Mouse (Mus musculus) adrenal gland, postnatal 36 days (tissue): ENCODE measurements around the gene G6pc3. TPM values are rescaled to one million over a fixed set of nuclear protein-coding genes. Genes with fewer than 3 reads are reported as not detected.
A peak's percentile ranks its signal among the peaks of the same experiment; 100 is the strongest.
"Not testable (repeated sequence)": the region's sequence is repeated elsewhere in the genome, so short reads cannot be mapped to it uniquely, and the experiment has no call there.

Experiments used
- DNase-seq, 2 experiments: peaks; one replicate each; pipeline ENCODE4 v3.0.0; 2021; ENCODE audit warnings: mixed read lengths in 1 of 2
- long read RNA-seq, 2 experiments: library from polyadenylated mRNA; stranded (forward); transcript quantifications; one replicate each; pipeline ENCODE4 v2.0.0; 2021; ENCODE audit warnings: borderline sequencing depth in 2 of 2
- total RNA-seq, 2 experiments: library from RNA; stranded (reverse); gene quantifications; 2 replicates each; pipeline ENCODE4 v1.2.3; 2021

Gene G6pc3
- total RNA-seq = 100 to 1,000 TPM; 126 to 133 TPM
- long read RNA-seq, experiment 1, transcript G6pc3-202 (6 exons, 1,573 nt) = major isoform, 67 of 85 reads
- long read RNA-seq, experiment 1, partial matches to known transcripts = 16 of 85 reads
- long read RNA-seq, experiment 1, other reads (novel, unspliced or antisense) = 2 of 85 reads
- long read RNA-seq, experiment 2, transcript G6pc3-202 (6 exons, 1,573 nt) = major isoform, 45 of 55 reads
- long read RNA-seq, experiment 2, partial matches to known transcripts = 7 of 55 reads
- long read RNA-seq, experiment 2, other reads (novel, unspliced or antisense) = 3 of 55 reads

- peak; percentile 93 to 94 for DNase-seq
Observed at GRCm38 (mm10) chr11:102189461-102190436, at the start of gene G6pc3. Gene G6pc3, plus strand, starts transcription at chr11:102189620.

GRCm38 (mm10) chr11:102140508-102140907 is 48.9 kb upstream of the G6pc3 start:
- DNase-seq = peak; percentile 54 to 71

GRCm38 (mm10) chr11:102142355-102142754 is 47.1 kb upstream of the G6pc3 start:
- DNase-seq = no peak

DNA sequence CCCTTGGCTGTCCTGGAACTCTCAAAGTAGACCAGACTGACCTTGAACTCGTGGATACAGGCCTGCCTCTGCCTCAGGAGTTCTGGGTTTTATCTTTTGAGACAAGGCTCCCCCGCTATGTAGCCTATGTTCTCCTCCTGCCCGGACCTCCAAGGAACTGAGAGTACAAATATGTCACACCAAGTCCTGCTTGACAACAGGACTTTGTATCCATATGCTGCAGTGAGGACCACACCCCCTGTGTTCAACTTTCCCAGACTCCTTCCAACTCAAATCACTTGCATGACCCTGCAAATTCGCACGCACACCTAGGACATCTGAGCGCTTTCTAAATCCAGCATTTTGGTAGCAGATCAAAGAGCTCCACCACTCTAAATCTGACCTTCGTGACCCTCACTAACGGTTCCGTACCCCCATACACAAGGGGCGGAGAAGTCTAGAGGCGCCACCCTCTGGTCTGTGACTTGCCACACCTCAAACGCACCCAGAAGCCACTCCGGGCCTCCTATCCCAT is 44.4 kb upstream of the G6pc3 start:
- no peak for DNase-seq

DNA sequence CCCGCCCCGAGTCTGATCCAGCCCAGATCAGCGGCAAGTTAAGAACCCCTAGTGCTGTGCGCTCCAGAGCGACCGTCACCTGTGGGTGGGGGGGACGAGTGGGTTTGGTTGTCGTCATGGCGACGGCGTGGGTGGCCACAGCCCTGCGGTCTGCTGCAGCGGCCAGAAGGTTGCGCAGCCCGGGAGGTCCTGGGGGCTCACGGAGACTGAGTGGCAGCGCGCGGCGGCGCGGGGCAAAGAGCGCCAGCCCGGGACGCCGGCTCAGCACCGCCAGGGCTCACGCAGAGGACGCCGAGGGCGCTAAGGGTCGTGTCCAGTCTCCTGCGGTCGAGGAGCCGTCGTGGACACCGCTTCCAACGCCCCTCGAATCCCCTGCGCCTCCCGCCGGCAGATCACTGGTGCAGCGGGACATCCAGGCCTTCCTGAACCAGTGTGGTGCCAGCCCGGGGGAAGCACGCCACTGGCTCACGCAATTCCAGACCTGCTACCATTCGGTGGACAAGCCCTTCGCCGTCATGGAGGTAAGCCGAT is 43.9 kb upstream of the G6pc3 start, which contains the start of gene Nags:
Gene Nags (plus strand): TSS at position 43 of the 531 bp plus-strand sequence.
- peak in 1 of 2 experiments; percentile 39 for DNase-seq

- DNase-seq = peak; percentile 36 to 70
Observed at GRCm38 (mm10) chr11:102146005-102146404, 43.4 kb upstream of the G6pc3 start.

GRCm38 (mm10) chr11:102146531-102146930 is 42.9 kb upstream of the G6pc3 start:
- DNase-seq = no peak

DNA sequence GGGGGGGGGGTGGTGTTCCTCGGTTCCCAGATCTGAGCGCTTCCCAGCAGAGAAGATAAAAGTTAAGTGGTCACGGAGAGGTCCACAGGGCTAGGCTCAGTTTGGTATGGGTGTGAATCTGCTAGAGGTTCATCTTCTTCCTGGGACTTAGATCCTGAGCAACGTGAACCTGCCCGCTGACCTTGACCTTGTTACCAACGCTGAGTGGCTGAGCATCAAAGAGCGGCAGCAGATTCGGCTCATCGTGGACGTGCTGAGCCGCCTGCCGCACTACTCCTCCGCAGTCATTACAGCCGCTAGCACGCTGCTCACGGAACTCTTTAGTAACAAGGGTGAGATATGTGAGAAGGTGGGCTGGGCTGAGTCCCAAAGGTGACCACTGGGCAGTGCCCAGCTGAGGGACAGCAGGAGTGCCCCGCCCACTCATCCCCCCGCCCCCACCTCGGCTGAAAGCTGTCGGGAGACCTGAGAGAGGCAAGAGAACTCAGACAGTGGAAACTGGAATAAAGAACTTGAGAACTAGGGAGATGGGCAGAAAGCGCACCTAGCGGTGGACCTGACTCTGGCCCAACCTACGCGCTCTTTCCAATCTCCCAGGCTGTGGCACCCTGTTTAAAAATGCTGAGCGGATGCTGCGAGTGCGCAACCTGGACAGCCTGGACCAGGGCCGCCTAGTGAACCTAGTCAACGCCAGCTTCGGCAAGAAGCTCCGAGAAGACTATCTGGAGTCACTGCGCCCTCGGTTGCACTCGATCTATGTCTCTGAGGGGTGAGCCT is 42.0 kb upstream of the G6pc3 start:
- no peak for DNase-seq

GRCm38 (mm10) chr11:102156039-102156785 is 33.2 kb upstream of the G6pc3 start, which contains the start of gene Tmem101:
Gene Tmem101, minus strand, starts transcription at chr11:102156404.
- DNase-seq = peak; percentile 93 to 95

DNA sequence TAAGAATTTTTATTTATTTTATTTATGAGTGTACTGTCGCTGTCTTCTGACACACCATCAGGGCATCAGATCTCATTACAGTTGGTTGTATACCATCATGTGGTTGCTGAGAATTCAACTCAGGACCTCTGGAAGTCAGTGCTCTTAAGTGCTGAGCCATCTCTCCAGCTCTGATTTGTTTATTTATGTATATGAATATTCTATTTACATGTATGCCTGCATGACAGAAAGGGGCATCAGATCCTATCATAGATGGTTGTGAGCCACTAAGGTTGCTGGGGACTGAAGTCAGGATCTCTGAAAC is 32.7 kb upstream of the G6pc3 start:
- no peak for DNase-seq

DNA sequence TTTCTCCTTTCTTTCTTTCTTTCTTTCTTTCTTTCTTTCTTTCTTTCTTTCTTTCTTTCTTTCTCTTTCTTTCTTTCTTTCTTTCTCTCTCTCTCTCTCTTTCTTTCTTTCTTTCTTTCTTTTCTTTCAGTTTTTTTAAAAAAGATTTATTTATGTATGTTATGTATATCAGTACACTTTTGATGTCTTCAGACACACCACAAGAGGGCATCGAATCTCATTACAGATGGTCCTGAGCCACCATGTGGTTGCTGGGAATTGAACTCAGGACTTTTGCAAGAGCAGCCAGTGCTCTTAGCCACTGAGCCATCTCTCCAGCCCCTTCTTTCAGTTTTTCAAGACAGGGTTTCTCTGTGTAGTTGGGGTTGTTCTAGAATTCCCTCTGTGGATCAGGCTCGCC is 31.4 kb upstream of the G6pc3 start:
- DNase-seq = not testable (repeated sequence)

- no peak for DNase-seq
Observed at GRCm38 (mm10) chr11:102159781-102160180, 29.6 kb upstream of the G6pc3 start.

DNA sequence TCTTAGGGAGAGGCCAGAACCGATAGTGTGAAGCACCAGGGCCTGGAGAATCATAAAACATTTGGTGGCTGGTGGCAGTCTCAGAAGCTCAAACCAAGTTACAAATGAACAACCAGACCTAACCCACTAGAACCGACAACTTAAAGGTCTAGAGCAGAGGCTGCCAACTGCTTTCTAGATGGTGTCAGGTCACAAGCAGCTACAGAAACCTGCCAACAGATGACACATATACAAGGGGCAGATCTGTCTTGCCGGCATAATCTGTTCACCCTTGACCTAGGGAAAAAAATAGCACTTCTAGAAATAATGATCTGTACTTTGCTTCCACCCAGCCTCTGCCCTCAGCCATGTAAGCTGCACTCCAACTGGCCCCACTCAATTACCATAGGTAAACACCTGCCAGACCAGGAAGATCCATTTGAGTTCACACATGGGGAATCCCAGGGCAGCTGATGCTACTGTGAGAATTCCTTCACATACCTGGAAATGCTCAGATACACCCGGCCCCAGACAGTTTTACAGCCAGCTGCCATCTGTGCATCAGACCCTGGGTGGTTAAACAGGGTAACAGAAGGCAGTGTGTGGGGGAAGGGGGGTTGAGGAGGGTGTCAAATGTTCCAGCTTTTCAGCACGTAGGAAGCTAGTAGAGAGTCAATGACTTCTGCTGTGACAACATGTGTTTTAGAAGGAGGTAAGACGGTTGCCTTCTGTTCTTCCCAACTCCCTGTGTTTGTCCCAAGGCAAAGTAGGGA is 23.3 kb upstream of the G6pc3 start:
- no peak for DNase-seq

DNA sequence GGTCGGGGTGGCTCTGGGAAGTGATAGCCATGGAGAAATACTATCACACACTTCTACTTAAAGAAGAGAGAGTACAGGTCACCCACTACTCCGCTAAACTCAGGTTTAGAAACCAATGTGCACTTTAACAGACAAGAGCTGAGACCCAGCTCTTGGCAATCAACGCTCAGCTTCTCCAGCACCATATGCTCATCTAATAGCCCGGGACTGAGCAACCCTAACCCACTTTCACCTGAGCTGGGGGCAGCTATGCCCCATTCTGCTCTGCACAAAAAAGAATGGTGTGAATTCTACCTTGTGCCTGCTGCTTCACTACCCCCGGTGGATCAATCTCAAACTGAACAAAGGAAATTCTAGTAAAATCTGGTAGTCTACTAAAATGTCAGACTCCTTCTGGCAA is 21.9 kb upstream of the G6pc3 start:
- DNase-seq = no peak

DNA sequence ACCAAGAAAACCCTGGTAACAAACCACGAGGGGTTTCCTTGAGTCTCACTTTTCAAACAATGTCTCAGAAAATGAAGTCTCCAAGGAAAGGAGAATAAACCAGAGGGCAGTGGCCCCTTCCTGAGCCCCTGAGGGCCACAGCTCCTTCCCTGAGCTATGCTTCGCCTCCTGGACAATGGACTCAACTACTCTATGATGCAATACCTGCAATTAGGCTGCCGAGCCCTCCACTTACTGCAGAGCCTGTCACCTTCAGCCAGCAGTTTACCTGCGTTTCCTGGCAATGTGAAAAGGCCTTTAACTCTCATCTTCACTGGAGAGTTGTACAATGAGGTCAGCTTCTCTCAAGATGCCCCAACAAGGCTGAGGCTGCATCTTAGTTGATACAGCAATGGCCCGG is 20.7 kb upstream of the G6pc3 start:
- no peak for DNase-seq

DNA sequence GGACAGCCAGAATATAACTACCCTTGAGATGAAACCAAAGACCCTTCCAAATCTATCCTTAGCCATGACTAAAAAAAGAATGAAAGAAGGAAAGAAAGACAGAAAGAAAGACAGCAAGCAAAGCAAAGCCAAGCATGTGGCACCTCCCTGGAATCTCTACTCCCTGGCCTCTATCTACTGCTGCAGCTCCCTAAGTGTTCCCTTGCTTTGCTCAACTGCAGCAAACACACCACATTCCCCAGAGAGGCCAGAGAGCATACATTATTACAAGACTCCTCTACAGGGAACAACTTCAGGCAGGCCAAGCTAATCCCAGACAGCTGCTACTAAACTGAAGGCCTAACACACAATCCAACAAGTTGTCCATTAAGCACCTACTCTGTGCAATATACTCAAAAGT is 9.6 kb upstream of the G6pc3 start:
- no peak for DNase-seq

GRCm38 (mm10) chr11:102184253-102184645 is 5.2 kb upstream of the G6pc3 start:
- DNase-seq = no peak

- peak; percentile 98 to 99 for DNase-seq
Observed at GRCm38 (mm10) chr11:102184646-102185495, 4.5 kb upstream of the G6pc3 start, which contains the start of gene Lsm12. Gene Lsm12, minus strand, starts transcription at chr11:102185296.

DNA sequence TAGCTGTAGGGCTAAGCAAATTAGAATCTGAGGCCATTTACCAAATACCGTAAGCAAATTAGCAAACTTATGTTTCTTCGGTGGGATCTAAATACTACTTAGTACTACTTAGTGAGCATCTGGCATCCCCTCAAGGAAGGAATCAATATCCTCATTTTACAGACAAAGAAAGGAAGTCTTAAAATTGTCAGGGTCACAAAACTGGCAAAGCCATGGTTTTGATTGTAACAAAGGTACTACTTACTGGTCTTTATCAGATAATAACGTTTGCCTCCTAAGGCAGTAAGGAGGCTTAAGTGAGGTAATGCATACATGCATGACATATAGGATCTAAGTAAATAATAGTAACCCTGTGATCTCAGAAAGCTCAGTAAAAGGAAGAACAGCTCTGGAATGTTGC is 3.7 kb upstream of the G6pc3 start:
- DNase-seq = no peak
